Mouse (Mus musculus) kidney, adult 2 months (tissue): ENCODE results near the gene Nbl1. TPM values are rescaled to one million over a fixed set of nuclear protein-coding genes. Genes with fewer than 3 reads are reported as not detected.
A peak's percentile ranks its signal among the peaks of the same experiment; 100 is the strongest.

Source experiments
- DNase-seq: peaks from one replicate; pipeline ENCODE4 v3.0.0; 2021
- H3K27ac ChIP-seq: fragments of 200-500 bp; 2 replicates; pipeline ENCODE4 v1.5.1; 2012; ENCODE audit warnings: low read depth, low read length, control low read depth, inconsistent platforms; ENCODE audit not compliant: insufficient read depth
- H3K27me3 ChIP-seq: fragments of 200-500 bp; replicated peaks from 2 replicates; pipeline ENCODE4 v1.6.1; 2012; ENCODE audit warnings: mild to moderate bottlenecking, moderate library complexity, low read length, inconsistent platforms; ENCODE audit not compliant: control insufficient read depth, insufficient read depth
- H3K36me3 ChIP-seq: fragments of 200-500 bp; 2 replicates; pipeline ENCODE4 v1.6.1; 2012; ENCODE audit warnings: mild to moderate bottlenecking, moderate library complexity, low read length, inconsistent platforms; ENCODE audit not compliant: control insufficient read depth, insufficient read depth
- H3K4me1 ChIP-seq: fragments of 200-500 bp; 2 replicates; pipeline ENCODE4 v1.6.1; 2011; ENCODE audit warnings: low read length; ENCODE audit not compliant: control insufficient read depth, insufficient read depth
- H3K4me3 ChIP-seq: fragments of 200-500 bp; 2 replicates; pipeline ENCODE4 v1.5.1; 2011; ENCODE audit warnings: mild to moderate bottlenecking, low read depth, low read length, control low read depth; ENCODE audit not compliant: insufficient read depth
- CTCF ChIP-seq: fragments of 200-500 bp; conservative IDR thresholded peaks from 2 replicates; pipeline ENCODE4 v1.5.1; 2011; ENCODE audit warnings: low read depth, mild to moderate bottlenecking, control low read depth, low read length, moderate library complexity, mixed read lengths; ENCODE audit not compliant: insufficient read depth, insufficient read length
- POLR2A ChIP-seq: fragments of 200-500 bp; IDR thresholded peaks from one replicate; pipeline ENCODE4 v1.6.1; 2011; ENCODE audit warnings: low read depth, low read length, control low read depth
- WGBS: fragments of 180-500 bp; shearing (Covaris S2); methylation state at CpG from one replicate; pipeline ENCODE4 v1.1.7; 2018; 5-methylcytosine and 5-hydroxymethylcytosine counted together
- polyA plus RNA-seq: library from polyadenylated mRNA; depleted of rRNA; stranded (reverse); fragments of >200 nt; gene quantifications from 2 replicates; pipeline ENCODE4 v1.2.3, GENCODE M21; 2012

The Nbl1 gene
- polyA plus RNA-seq, 1 experiment: 35.7 TPM

DNA sequence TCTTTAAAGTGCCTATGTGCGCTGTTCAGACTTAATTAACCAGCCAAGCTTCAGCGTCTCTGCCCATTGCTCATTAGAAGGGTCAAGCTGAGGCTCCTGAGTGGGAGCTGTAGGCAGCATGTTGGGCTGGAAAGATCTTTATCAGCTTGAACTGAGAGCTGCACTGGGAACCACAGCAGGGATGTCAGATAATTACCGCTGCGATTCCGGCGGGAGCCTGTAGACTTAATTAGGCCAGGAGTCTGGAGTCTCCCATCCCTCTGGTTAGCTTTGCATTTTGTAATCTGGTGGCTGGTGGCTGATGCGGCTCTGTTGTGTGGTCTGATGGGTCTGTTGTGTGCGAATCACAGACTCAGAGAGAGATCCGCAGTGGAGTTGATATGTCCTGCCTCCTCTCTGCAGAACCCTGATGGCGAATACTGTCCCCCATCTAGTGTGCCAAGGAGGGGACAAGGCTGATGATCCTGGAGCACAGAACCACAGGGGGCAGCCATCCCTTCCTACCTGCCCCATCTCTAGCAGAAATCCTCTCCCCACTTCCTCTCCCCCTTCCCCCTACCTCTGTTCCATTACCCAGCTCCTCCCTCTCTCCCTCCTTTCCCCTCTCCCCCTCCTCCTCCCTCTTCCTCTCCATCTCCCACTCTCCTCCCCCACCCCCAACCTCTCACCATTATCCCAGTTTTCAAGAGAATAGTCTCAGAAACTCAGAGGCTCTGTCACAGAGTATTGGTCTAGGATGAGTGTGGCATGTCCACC lies 52.5 kb downstream of the Nbl1 start:
- no peaks in the 10 kb centered on the region for H3K36me3 ChIP-seq
- no peak for TF ChIP-seq POLR2A
- TF ChIP-seq CTCF: no peak
- 60% methylated on average over 10 of the region's 10 CpGs for WGBS
- DNase-seq: no peak
- H3K4me1 ChIP-seq: 0 out of 2 replicates have a peak, but pooled peaks cover 2% of the 10 kb centered on the region
- no peak overlapping the region for H3K4me3 ChIP-seq
- no peak overlapping the region for H3K27ac ChIP-seq
- H3K27me3 ChIP-seq: no peaks in the 10 kb centered on the region

- TF ChIP-seq CTCF (no peak), POLR2A (no peak)
- Histone ChIP-seq H3K36me3 (no peaks in the 10 kb centered on the region), H3K27me3 (no peaks in the 10 kb centered on the region), H3K4me3 (no peak overlapping the region), H3K4me1 (0 out of 2 replicates have a peak, but pooled peaks cover 2% of the 10 kb centered on the region), H3K27ac (no peak overlapping the region)
- 48% methylated on average over 17 of the region's 17 CpGs for WGBS
- peak; percentile 48 for DNase-seq
These were observed 54.8 kb downstream of the Nbl1 start for GRCm38 (mm10) chr4:139037795-139038607.

DNA sequence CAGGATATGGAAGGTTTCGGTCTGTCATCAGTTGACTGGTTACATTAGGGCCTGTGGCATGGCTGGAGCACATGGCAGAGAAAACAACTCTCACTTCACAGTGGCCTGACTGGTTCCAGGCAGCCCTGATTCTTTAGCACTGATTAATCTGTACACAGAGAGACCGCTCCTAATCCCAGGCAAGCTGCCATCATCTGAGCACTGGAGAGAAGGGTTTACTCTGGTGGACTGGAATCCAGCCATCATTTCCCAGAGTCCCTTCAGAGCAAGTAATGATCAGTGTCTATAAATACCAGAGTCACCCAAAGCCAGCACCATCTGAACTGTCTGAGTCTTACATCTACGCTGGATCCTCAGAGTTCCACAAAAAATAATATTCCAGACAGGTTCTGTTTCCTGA lies 57.0 kb downstream of the Nbl1 start:
- Histone ChIP-seq H3K27ac (no peak overlapping the region), H3K36me3 (no peaks in the 10 kb centered on the region), H3K4me3 (no peak overlapping the region), H3K4me1 (0 out of 2 replicates have a peak, but pooled peaks cover 2% of the 10 kb centered on the region), H3K27me3 (no peaks in the 10 kb centered on the region)
- TF ChIP-seq CTCF: no peak
- no peak for TF ChIP-seq POLR2A
- DNase-seq: no peak
- 86% methylated on average over 3 of the region's 3 CpGs for WGBS

DNA sequence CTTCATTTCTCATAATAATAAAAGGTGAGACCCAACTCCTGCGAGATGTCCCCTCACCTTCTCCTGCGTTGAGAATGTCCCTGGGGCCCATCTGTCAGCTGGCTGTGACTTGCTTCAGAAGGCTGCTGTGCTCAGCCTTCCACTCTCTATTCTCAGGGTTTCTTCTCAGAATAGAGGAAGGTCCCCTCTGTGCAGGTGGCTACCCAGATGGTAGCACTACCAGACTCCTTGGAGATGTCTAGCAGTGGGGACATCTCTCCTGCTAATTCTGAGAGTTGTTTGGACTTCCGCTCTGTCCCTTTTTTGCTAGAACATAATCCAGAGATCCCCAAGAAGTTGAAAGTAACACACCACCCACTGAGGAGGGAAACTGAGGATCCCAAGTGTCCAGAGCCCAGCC lies 57.9 kb downstream of the Nbl1 start:
- 0 out of 2 replicates have a peak, but pooled peaks cover 2% of the 10 kb centered on the region for H3K4me1 ChIP-seq
- H3K27me3 ChIP-seq: no peaks in the 10 kb centered on the region
- no peak for DNase-seq
- H3K4me3 ChIP-seq: no peak overlapping the region
- WGBS: 97% methylated on average over 3 of the region's 3 CpGs
- H3K36me3 ChIP-seq: no peaks in the 10 kb centered on the region
- no peak overlapping the region for H3K27ac ChIP-seq
- TF ChIP-seq POLR2A: no peak
- TF ChIP-seq CTCF: no peak

GRCm38 (mm10) chr4:139034540-139034939 lies 58.3 kb downstream of the Nbl1 start:
- DNase-seq: no peak
- no peak for TF ChIP-seq POLR2A
- TF ChIP-seq CTCF: peak; percentile 36; the same call in 1 of the 2 replicates
- 0 out of 2 replicates have a peak, but pooled peaks cover 2% of the 10 kb centered on the region for H3K4me1 ChIP-seq
- no peaks in the 10 kb centered on the region for H3K27me3 ChIP-seq
- WGBS: 46% methylated on average over 4 of the region's 4 CpGs
- H3K4me3 ChIP-seq: no peak overlapping the region
- H3K27ac ChIP-seq: no peak overlapping the region
- no peaks in the 10 kb centered on the region for H3K36me3 ChIP-seq

GRCm38 (mm10) chr4:139034010-139034367 lies 58.8 kb downstream of the Nbl1 start:
- WGBS: 86% methylated on average over 8 of the region's 8 CpGs
- TF ChIP-seq POLR2A (no peak), CTCF (no peak)
- no peaks in the 10 kb centered on the region for H3K36me3 ChIP-seq

DNA sequence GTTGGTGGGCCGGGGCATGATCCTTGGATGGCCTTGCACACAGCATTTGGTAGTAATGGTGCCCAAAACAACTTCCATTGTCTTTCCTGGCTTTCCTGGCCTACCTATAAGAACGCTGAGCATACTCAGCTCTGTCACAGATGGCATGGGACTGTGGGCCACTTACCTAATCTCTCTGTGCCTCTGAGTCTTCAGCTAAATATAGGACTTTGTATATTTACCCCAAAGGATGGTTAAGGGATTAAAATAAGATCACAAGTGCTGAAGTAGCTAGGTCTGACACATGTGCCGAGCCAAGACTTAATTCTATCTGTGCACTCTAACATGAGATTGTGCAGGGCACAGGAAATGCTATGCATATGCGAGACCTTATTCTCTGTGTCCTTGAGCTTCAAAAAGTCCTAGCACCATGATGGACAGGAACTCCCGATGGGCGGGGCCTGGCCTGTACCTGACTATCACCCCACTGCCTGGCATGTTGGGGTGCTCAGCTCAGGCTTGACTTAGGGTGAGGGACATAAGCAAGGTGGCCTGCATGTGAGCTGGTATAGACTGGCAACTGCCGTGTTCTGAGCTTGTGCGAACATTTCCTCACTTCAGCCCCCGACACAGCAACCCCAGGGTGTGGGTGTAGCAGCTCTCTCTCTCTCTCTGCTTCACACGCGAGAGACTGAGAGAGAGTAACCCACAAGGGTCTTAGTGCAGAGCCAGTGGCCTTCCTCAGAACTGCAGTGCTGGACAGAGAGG lies 59.4 kb downstream of the Nbl1 start:
- H3K36me3 ChIP-seq: no peaks in the 10 kb centered on the region
- no peak overlapping the region for H3K27ac ChIP-seq
- 88% methylated on average over 11 of the region's 11 CpGs for WGBS
- no peak for DNase-seq
- no peaks in the 10 kb centered on the region for H3K4me1 ChIP-seq
- TF ChIP-seq CTCF: no peak
- TF ChIP-seq POLR2A: no peak
- H3K27me3 ChIP-seq: no peaks in the 10 kb centered on the region
- no peak overlapping the region for H3K4me3 ChIP-seq

More at GRCm38 (mm10) chr4:139034010-139034367, 58.8 kb downstream of the Nbl1 start:
- H3K27me3 ChIP-seq: no peaks in the 10 kb centered on the region
- H3K27ac ChIP-seq: no peak overlapping the region
- DNase-seq: no peak
- 0 out of 2 replicates have a peak, but pooled peaks cover 2% of the 10 kb centered on the region for H3K4me1 ChIP-seq
- H3K4me3 ChIP-seq: no peak overlapping the region
